Mouse (Mus musculus): Measurements from ENCODE around the gene Miga1. TPM values are rescaled to one million over a fixed set of nuclear protein-coding genes. Genes with fewer than 3 reads are reported as not detected.

Gene Miga1
- polyA plus RNA-seq, 1 experiment from 2014 or later, result 18.4 TPM

DNA sequence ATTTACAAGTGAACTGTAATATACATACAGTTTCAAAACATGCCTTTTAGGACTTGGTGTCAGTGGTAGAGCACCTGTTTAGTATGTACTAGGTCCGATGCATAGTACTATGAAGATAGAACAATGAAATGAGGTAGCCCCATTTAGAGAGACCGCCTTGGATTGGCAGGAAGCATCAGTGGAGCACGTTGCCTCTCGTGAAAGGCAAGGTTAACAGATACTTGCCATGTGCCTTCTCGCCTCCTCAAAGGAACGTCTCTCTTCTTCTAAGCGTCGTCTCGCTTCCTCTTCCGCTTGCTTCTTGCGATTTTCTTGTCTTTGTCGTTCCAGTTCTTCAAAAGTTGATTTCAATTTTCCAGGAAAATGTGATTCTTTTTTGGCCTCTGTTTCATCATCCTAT lies 92.5 kb downstream of the Miga1 start:
- no peak for DNase-seq (ENCODE audit: low spot score)
- 86% methylated on average over 12 of the region's 12 CpGs for WGBS
- Histone ChIP-seq H3K36me3 (peaks cover 80% of the 10 kb centered on the region), H3K27ac (no peak overlapping the region), H3K9me3 (no peaks in the 10 kb centered on the region), H3K27me3 (ENCODE audit: insufficient read depth, poor library complexity, severe bottlenecking) (no peaks in the 10 kb centered on the region), H3K4me1 (no peaks in the 10 kb centered on the region), H3K4me3 (no peak overlapping the region)

DNA sequence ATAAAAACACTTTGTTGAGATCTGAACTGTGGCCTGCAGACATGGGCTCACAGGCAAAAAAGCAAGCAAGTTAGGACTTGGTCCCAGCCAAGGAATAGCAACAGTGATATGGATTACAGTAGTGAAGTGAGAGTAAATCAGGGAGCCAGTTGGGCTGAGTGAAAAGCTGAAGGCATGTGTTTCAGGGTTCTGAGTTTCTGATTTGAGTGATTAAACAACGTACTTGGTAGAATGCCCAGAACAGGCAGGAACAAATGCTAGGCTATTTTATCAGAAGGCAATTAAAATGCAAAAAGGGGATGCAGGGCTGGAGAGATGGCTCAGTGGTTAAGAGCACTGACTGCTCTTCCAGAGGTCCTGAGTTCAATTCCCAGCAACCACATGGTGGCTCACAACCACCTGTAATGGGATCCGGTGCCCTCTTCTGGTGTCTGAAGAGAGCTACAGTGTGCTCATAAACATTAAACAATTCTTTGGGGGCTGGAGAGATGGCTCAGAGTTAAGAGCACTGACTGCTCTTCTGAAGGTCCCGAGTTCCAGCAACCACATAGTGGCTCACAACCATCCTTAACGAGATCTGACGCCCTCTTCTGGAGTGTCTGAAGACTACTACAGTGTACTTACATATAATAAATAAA lies 94.8 kb downstream of the Miga1 start:
- no peak overlapping the region for H3K27ac ChIP-seq
- H3K9me3 ChIP-seq, result no peaks in the 10 kb centered on the region
- H3K4me3 ChIP-seq, result no peak overlapping the region
- no peaks in the 10 kb centered on the region for H3K4me1 ChIP-seq
- no peak for DNase-seq (ENCODE audit: low spot score)
- peaks cover 90% of the 10 kb centered on the region for H3K36me3 ChIP-seq
- no peaks in the 10 kb centered on the region for H3K27me3 ChIP-seq (ENCODE audit: insufficient read depth, poor library complexity, severe bottlenecking)
- 67% methylated on average over 5 of the region's 5 CpGs for WGBS

DNA sequence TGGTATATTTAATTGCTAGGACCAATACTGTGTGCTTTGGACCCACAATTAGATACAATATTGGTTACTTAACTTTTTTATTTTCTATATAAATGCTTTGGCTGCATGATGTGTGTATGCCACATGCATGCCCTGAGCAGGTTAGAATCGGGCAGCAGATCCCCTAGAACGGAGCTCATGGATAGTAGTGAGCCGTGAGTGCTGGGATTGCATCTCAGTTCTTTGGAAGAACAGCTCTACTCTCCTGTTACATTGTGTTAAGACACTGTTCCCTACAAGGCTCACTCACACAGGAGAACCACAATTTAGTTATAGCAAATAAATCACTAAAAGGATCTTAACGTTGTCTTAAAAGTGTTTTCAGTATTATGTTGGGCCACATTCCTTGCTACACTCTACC lies 96.9 kb downstream of the Miga1 start:
- WGBS, result 68% methylated on average over 4 of the region's 4 CpGs
- H3K36me3 ChIP-seq, result peaks cover 91% of the 10 kb centered on the region
- no peak overlapping the region for H3K4me3 ChIP-seq
- no peaks in the 10 kb centered on the region for H3K9me3 ChIP-seq
- no peak overlapping the region for H3K27ac ChIP-seq
- H3K4me1 ChIP-seq, result no peaks in the 10 kb centered on the region
- no peak for DNase-seq (ENCODE audit: low spot score)
- no peaks in the 10 kb centered on the region for H3K27me3 ChIP-seq (ENCODE audit: insufficient read depth, poor library complexity, severe bottlenecking)

DNA sequence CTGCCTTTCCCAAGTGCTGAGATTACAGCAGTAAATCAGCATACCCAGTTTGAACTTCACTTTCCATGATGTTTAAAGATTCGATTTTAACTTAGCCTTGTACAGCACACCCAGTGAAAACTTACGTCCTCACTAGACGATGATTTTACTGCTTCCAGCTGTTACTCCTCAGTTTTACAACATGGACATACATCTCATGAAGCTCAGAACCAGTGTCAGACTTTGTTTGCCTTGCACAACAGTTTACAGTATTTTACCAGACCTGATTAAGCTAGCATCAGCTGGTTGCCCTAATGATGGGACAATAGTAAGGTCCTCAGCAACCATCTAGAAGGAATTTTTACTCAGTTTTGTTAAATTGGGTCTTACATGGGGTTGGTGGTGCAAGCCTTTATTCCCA lies 99.1 kb downstream of the Miga1 start:
- no peaks in the 10 kb centered on the region for H3K27me3 ChIP-seq (ENCODE audit: insufficient read depth, poor library complexity, severe bottlenecking)
- no peaks in the 10 kb centered on the region for H3K9me3 ChIP-seq
- no peak for DNase-seq (ENCODE audit: low spot score)
- no peak overlapping the region for H3K27ac ChIP-seq
- H3K36me3 ChIP-seq, result peaks cover 88% of the 10 kb centered on the region
- WGBS, result 82% methylated on average over 3 of the region's 3 CpGs
- H3K4me1 ChIP-seq, result no peaks in the 10 kb centered on the region
- H3K4me3 ChIP-seq, result no peak overlapping the region

DNA sequence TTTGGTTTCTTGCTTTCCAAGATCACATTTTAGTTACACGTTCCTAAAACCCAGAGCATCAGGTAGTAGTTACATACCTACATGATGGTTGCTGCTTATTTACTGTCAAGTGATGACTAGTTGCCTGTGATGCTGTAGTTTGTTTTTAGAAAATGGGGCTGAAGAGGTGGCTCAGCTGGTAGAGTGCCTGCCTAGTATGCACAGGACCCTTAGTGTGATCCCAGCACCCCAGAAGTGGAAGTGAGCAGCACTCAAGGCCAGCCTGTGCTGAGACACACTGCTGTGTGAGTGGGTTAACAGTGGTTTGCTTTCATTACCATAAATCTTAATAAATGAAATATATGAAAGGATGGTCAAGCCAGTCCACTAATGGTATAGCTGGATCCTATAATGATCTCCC lies 100.6 kb downstream of the Miga1 start:
- Histone ChIP-seq H3K36me3 (peaks cover 87% of the 10 kb centered on the region), H3K4me1 (no peaks in the 10 kb centered on the region), H3K27ac (no peak overlapping the region), H3K9me3 (no peaks in the 10 kb centered on the region), H3K27me3 (ENCODE audit: insufficient read depth, poor library complexity, severe bottlenecking) (no peaks in the 10 kb centered on the region), H3K4me3 (no peak overlapping the region)
- DNase-seq (ENCODE audit: low spot score), result no peak
- 82% methylated on average over 1 of the region's 1 CpGs for WGBS

DNA sequence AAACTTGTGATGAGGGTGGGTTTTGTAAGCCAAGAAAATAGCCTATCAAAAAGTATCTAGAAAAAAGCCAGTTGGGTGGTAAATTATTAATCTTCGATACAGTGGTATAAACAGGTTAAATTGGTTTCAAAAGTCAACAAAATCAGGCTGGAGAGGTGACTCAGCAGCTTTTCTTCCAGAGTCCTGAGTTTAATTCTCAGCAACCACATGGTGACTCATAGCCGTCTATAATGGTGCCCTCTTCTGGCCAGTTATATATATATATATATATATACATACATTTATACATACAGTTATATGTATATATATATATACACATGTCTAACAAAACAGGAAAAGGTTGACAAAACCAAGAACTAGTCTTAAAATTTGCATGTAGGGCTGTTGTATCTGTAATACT lies 101.4 kb downstream of the Miga1 start:
- no peaks in the 10 kb centered on the region for H3K9me3 ChIP-seq
- no peaks in the 10 kb centered on the region for H3K4me1 ChIP-seq
- no peak for DNase-seq (ENCODE audit: low spot score)
- H3K27ac ChIP-seq, result no peak overlapping the region
- H3K36me3 ChIP-seq, result peaks cover 87% of the 10 kb centered on the region
- no peak overlapping the region for H3K4me3 ChIP-seq
- 61% methylated on average over 2 of the region's 2 CpGs for WGBS
- no peaks in the 10 kb centered on the region for H3K27me3 ChIP-seq (ENCODE audit: insufficient read depth, poor library complexity, severe bottlenecking)

DNA sequence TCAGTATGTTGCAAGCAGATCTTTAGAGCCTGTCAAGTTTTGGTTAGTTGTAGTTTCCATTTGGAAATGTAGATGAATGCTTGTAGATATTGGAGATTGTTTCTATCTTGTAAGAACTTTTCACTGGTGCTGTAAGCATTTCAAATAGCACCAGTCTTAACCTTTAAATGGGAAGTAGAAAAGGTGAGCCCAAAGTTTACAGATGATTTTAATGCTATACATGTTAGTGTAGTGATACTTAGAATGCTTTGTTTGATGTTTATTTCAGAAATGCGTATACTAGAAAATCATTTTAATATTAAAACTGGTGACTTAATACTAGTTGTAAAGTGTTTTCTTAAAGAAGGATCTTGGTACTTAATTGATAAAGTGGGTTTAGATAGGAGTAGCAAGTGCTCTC lies 104.4 kb downstream of the Miga1 start:
- Histone ChIP-seq H3K9me3 (no peaks in the 10 kb centered on the region), H3K36me3 (peaks cover 88% of the 10 kb centered on the region), H3K4me3 (no peak overlapping the region), H3K27ac (no peak overlapping the region), H3K4me1 (no peaks in the 10 kb centered on the region), H3K27me3 (ENCODE audit: insufficient read depth, poor library complexity, severe bottlenecking) (no peaks in the 10 kb centered on the region)
- DNase-seq (ENCODE audit: low spot score), result no peak
- WGBS, result 100% methylated on average over 1 of the region's 1 CpGs

DNA sequence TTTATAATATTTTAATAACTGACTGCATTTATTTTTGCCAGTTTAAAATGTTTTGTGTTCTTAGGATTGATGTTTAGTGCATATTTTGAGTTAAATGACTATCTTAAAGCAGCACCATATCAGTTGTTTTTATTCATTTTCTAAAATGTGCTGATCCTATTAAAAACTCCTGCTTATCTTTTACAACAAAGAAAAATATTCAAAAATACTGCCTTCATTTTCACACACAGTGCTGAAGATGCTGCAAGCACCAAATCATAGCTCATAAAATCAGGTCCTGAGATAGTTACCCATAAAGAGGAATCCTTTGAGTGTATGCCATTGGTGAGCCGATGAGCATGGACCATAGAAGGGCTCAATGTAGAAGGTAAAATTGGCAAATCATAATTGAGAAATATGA lies 105.0 kb downstream of the Miga1 start:
- no peaks in the 10 kb centered on the region for H3K4me1 ChIP-seq
- H3K27me3 ChIP-seq (ENCODE audit: insufficient read depth, poor library complexity, severe bottlenecking), result no peaks in the 10 kb centered on the region
- H3K4me3 ChIP-seq, result no peak overlapping the region
- WGBS, result 90% methylated on average over 1 of the region's 1 CpGs
- no peaks in the 10 kb centered on the region for H3K9me3 ChIP-seq
- H3K36me3 ChIP-seq, result peaks cover 87% of the 10 kb centered on the region
- H3K27ac ChIP-seq, result no peak overlapping the region
- DNase-seq (ENCODE audit: low spot score), result no peak

DNA sequence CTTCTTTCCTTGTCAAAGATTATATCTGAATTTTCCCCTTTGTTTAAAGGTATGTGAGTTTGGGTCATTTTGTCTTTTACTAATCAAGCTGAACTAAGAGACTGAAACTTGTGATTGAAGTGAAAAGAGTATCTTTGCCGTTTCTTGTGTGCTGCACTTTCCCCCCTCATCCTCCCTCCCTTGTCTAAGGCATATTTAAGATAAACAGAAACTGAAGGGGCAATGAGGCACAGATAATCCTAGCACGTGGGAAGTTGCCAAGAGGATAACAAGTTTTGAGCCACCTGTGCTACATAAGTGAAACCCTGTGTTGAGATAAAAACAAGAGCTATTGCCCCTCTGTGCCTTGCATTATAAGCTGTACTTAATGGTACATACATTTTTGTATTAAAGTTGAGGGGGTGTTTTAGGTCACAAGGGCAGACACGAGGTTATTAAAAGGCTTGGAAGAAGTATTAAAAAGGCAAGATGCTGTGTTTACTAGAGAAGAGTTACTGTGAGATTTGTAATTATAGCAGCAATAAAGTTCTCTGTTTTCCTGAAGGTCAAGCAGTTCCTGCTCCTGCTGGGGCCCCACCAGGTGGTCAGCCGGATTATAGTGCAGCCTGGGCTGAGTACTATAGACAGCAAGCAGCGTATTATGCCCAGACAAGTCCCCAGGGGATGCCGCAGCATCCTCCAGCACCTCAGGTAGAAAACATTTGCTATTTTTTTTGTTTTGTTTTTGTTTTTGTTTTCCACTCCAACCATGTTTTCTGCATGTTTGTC lies 108.7 kb downstream of the Miga1 start:
- H3K27me3 ChIP-seq (ENCODE audit: insufficient read depth, poor library complexity, severe bottlenecking), result no peaks in the 10 kb centered on the region
- no peak overlapping the region for H3K27ac ChIP-seq
- no peak for DNase-seq (ENCODE audit: low spot score)
- H3K4me3 ChIP-seq, result no peak overlapping the region
- H3K9me3 ChIP-seq, result no peaks in the 10 kb centered on the region
- WGBS, result 60% methylated on average over 6 of the region's 6 CpGs
- no peaks in the 10 kb centered on the region for H3K4me1 ChIP-seq
- H3K36me3 ChIP-seq, result peaks cover 94% of the 10 kb centered on the region

DNA sequence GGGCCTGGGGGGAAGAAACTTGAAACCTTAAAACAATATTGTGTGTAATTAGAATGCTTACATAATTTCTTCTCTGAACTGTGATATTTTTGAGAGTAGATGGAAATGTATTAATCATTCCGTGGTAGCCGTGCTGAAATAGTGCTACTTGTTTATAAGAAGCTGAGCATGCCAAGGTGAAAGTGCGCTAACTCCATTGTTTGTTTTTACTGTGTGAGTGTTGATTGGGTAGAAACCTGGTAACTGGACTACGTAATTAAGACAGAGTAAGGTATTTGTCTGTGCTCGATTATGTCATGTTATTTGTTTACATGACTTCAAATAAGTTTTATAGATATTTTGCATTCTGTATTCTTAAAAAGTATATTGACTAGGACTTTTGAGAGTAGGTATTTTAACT lies 110.9 kb downstream of the Miga1 start:
- Histone ChIP-seq H3K27ac (no peak overlapping the region), H3K4me3 (no peak overlapping the region), H3K9me3 (no peaks in the 10 kb centered on the region), H3K36me3 (peaks cover 98% of the 10 kb centered on the region), H3K27me3 (ENCODE audit: insufficient read depth, poor library complexity, severe bottlenecking) (no peaks in the 10 kb centered on the region), H3K4me1 (no peaks in the 10 kb centered on the region)
- 96% methylated on average over 5 of the region's 5 CpGs for WGBS
- no peak for DNase-seq (ENCODE audit: low spot score)

DNA sequence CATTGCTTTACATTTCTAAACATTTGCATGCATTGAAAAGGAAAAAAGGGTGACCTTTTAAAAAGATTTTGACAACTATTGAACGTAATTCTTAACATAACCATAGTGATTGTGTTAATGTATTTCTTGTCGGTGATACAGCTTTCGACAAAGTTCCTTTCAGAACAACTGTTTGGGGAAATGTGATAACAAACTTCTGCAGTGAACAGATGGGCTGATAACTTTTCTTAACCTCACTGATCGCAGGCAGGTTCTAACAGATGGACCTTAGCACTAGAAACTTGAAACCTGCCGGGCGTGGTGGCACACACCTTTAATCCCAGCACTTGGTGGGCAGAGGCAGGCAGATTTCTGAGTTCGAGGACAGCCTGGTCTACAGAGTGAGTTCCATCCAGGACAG lies 111.4 kb downstream of the Miga1 start:
- Histone ChIP-seq H3K4me1 (no peaks in the 10 kb centered on the region), H3K4me3 (no peak overlapping the region), H3K27ac (no peak overlapping the region), H3K36me3 (peaks cover 98% of the 10 kb centered on the region), H3K27me3 (ENCODE audit: insufficient read depth, poor library complexity, severe bottlenecking) (no peaks in the 10 kb centered on the region), H3K9me3 (no peaks in the 10 kb centered on the region)
- 92% methylated on average over 7 of the region's 7 CpGs for WGBS
- no peak for DNase-seq (ENCODE audit: low spot score)

DNA sequence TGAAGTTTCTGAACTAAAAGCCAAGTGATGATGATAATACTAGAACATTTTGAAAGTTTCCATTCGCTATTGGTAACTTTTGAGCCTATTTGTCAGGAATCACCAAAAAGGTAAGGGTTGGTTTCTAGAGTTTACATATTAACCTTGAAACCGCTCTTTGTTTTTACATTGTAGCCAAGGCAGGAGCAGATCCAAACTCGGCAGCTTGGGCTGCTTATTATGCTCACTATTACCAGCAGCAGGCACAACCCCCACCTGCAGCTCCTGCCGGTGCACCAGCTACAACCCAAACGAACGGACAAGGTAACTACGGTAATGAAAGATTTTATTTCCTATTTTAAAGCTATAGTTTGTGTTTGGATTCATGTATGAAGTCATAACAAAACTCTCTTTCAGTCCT lies 114.3 kb downstream of the Miga1 start:
- no peak for DNase-seq (ENCODE audit: low spot score)
- Histone ChIP-seq H3K4me1 (no peaks in the 10 kb centered on the region), H3K27ac (no peak overlapping the region), H3K27me3 (ENCODE audit: insufficient read depth, poor library complexity, severe bottlenecking) (no peaks in the 10 kb centered on the region), H3K36me3 (peaks cover 98% of the 10 kb centered on the region), H3K4me3 (no peak overlapping the region), H3K9me3 (no peaks in the 10 kb centered on the region)
- 90% methylated on average over 7 of the region's 7 CpGs for WGBS

DNA sequence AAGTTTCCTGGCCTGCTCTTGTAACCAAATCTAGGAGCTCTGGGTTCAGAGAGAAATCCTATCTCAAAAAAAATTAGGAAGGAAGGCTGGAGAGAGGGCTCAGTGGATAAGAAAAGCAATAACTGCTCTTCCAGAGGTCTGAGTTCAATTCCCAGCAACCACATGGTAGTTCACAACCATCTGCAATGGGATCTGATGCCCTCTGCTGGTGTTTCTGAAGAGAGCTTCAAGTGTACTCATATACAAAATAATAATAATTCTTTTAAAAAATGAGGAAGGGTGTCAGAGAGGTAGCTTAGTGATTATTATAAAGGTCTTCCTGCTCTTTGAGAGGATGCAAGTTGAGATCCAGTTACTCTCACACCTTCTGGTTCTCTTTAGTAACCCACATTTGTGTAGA lies 115.3 kb downstream of the Miga1 start:
- Histone ChIP-seq H3K27ac (no peak overlapping the region), H3K36me3 (peaks cover 100% of the 10 kb centered on the region), H3K4me3 (no peak overlapping the region), H3K4me1 (no peaks in the 10 kb centered on the region), H3K9me3 (no peaks in the 10 kb centered on the region), H3K27me3 (ENCODE audit: insufficient read depth, poor library complexity, severe bottlenecking) (no peaks in the 10 kb centered on the region)
- no peak for DNase-seq (ENCODE audit: low spot score)
